Mouse (Mus musculus) left cerebral cortex, adult 18-20 months (tissue): ENCODE results near the gene Otud4. TPM values are rescaled to one million over a fixed set of nuclear protein-coding genes. Genes with fewer than 3 reads are reported as not detected.
"Not testable (repeated sequence)": the region's sequence is repeated elsewhere in the genome, so short reads cannot be mapped to it uniquely, and the experiment has no call there.

Experiments
- DNase-seq, 2 experiments: peaks; one replicate each; pipeline ENCODE4 v3.0.0; 2021 to 2022; ENCODE audit warnings: low spot score in 2 of 2, mixed read lengths in 1 of 2
- long read RNA-seq, 2 experiments: library from polyadenylated mRNA; stranded (forward); transcript quantifications; one replicate each; pipeline ENCODE4 v2.0.0; 2021
- total RNA-seq, 2 experiments: library from RNA; stranded (reverse); gene quantifications; 2 replicates each; pipeline ENCODE4 v1.2.3; 2021

Otud4 gene
- total RNA-seq, result 10 to 100 TPM; 38.2 to 40.8 TPM
- long read RNA-seq, experiment 1, full-length matches to known transcripts, result 9 of 20 reads
- long read RNA-seq, experiment 1, partial matches to known transcripts, result 11 of 20 reads
- long read RNA-seq, experiment 1, other reads (novel, unspliced or antisense), result 0 of 20 reads
- long read RNA-seq, experiment 2, full-length matches to known transcripts, result 4 of 8 reads
- long read RNA-seq, experiment 2, partial matches to known transcripts, result 0 of 8 reads
- long read RNA-seq, experiment 2, other reads (novel, unspliced or antisense), result 4 of 8 reads

- peak; percentile 49 to 63 for DNase-seq
Observed at GRCm38 (mm10) chr8:79639586-79640451, at the start of gene Otud4. TSS of gene Otud4 (plus strand) at chr8:79639618.

DNA sequence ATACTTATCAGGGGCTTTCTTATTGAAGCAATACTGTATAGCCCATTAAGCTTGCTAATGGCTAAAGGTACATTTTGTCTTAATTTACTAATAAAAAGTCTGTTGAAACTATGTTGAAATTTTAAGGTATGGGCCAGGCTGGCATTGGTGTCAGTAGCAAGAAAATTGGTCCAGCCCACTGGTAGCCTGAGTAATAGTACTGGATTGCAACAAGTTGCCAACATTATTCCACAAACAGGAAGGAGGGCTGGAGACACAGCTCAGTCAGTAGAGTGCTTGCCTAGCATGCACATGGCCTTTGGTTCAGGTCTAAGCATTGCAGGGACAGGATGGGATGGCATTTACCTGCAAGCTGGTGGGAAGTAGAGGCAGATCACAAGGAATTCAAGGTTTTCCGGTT lies 38.5 kb upstream of the Otud4 start:
- DNase-seq, result no peak

DNA sequence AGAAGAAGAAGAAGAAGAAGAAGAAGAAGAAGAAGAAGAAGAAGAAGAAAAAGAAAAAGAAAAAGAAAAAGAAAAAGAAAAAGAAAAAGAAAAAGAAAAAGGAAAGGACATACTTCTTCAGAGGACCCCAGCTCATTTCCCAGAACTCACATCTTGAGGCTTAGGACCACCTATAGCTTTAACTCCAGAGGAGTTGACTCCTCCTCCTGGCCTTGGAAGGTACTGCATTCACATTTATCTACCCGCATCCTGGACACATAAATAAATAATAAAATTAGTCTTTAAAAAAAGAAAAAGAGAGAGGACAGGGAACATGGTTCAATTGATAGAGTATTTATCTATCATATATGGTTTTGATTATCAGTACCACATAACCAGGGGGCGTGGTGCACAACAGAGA lies 36.2 kb upstream of the Otud4 start:
- not testable (repeated sequence) for DNase-seq

- no peak for DNase-seq
Observed at GRCm38 (mm10) chr8:79606225-79606624, 33.2 kb upstream of the Otud4 start.

GRCm38 (mm10) chr8:79606751-79607300 lies 32.6 kb upstream of the Otud4 start:
- DNase-seq, result no peak

DNA sequence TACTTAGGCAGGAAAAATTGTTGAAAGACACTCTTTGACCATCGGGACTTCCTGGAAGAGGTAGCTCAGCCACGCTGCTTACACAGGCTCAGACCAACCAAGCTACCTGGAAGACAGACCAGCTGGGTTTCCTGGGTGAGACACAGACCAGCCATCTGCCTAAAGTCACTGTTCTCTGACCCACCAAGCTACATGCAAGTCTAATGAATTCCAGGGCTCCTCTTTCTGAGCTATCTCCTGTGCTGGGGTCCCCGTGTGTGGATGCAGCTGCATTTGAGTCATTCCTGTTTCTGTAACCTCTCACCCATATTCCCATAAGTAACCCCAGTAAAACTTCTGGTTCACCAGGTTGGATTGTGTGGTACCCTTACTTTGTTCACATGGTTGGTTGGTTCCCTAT lies 30.7 kb upstream of the Otud4 start:
- no peak for DNase-seq

DNA sequence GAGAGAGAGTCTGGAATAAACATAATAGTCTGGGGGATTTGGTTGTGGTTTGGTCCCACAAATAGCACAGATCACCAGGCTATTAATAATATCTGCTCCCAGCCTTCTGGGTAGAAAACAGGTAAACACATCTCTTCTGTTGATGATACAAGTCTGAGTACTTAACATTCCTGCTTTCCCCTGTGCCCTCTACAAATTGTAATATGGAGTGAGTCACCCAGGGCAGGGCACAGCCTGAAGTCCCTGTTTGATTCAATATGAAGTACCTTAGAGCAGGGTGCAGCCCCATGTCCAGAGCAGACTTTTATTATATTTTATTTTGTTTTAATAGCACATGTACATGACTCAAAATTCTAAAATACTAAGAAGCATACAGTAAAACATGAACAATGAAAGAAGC lies 29.1 kb upstream of the Otud4 start:
- DNase-seq, result no peak

GRCm38 (mm10) chr8:79612298-79612697 lies 27.1 kb upstream of the Otud4 start:
- peak in 1 of 2 experiments; percentile 3 for DNase-seq

GRCm38 (mm10) chr8:79612965-79613364 lies 26.5 kb upstream of the Otud4 start:
- DNase-seq, result no peak

DNA sequence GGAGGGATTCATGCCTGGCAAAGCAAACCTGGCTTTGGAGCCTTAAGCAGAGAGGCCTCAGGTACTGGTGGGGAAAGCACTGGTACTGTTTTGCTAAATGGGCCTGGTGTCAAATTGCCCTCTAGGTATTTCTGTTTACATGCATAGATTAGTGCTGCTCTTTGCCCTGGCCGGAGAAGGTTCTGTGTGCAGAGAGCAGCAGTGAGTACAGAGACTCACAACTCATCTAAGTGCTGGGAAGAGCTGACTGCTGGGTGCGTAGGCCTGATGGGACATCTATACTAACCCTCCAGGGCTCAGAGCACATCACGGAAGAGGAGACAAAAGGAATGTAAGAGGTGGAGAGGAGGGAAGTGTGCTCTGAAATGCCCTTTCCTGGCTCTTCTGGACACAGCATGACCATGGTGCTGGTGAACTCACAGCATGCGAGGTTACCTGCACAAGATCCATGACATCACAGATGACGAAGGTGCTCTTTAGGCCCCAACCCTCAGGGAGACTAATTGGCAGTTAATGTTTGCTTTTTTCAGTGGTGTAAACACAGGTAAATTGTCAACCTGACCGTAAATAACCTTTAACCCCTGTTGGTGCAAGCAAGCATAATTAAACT lies 23.6 kb upstream of the Otud4 start:
- no peak for DNase-seq

- DNase-seq, result no peak
Observed at GRCm38 (mm10) chr8:79618906-79619305, 20.5 kb upstream of the Otud4 start.

DNA sequence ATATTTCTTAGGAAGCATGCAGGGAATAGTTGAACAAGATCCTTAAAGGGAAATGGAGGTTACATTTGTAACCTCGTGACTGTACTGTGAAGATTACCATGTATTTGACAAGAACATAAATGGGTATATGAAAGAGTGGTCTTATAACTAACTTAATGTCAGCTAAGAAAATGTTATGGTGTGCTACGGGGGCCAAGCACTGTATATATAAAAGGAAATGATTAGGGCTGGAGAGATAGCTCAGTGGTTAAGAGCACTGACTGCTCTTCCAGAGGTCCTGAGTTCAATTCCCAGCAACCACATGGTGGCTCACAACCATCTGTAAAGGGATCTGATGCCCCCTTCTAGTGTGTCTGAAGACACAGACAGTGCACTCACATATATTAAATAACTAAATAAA lies 20.1 kb upstream of the Otud4 start:
- DNase-seq, result no peak

DNA sequence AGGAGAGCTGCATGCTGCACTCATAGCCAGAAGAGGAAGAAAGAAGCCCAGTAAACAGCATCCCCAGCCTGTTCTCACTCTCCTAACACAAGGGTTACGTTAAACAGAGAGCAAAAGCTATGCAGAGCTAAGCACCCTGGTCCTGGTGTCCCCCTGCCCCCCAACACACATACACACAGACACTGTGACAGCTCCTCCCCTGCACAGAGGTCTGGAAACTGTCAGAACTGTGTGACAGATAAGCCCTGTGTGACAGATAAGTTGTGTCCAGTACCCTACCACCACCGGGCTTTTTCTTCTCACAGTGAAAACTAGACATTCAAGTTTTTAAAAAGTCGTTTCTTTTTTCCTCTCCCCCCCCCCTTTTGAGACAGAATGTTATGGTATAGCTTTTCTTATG lies 19.4 kb upstream of the Otud4 start:
- no peak for DNase-seq

DNA sequence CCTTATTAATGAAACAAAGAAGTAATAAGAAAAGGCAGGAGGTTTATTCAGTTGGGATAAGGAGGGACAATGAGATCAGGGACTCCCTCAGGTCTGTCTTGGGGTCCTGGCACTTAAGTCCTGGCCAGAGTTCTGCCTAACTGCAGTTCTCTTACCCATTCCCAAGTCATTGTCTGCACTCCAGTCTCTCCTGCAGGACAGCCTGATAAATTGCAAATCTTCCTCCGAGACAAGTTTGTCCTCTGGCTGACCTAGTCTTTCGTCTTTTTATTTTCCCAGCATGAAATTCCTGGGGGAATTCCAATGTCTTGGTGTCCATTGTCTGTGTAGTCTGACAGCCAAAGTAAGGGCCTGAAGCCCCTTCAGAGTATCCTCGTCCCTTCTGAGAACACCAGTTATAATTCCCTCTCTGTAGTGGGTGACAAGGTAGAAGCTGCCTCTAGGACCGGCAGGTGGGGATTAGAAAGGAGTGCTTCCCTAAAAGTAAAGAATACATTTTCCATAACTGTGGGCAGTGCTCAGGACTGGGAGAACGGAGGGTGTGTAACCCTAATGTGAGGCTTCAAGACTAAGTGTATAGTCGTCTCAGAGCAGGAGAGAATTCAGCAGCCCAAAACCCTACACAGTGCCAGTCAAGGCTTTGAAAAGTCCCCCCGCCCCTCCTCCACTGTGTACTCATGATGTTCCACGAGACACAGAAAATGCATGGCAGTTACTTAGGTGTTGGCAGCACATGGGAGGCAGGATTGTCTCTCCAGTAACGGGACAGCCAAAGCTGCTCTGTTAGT lies 18.7 kb upstream of the Otud4 start:
- no peak for DNase-seq

GRCm38 (mm10) chr8:79622346-79622745 lies 17.1 kb upstream of the Otud4 start:
- no peak for DNase-seq

GRCm38 (mm10) chr8:79623351-79623750 lies 16.1 kb upstream of the Otud4 start:
- DNase-seq, result no peak

GRCm38 (mm10) chr8:79624416-79624815 lies 15.0 kb upstream of the Otud4 start:
- no peak for DNase-seq

- DNase-seq, result no peak
Observed at GRCm38 (mm10) chr8:79626213-79626612, 13.2 kb upstream of the Otud4 start.

DNA sequence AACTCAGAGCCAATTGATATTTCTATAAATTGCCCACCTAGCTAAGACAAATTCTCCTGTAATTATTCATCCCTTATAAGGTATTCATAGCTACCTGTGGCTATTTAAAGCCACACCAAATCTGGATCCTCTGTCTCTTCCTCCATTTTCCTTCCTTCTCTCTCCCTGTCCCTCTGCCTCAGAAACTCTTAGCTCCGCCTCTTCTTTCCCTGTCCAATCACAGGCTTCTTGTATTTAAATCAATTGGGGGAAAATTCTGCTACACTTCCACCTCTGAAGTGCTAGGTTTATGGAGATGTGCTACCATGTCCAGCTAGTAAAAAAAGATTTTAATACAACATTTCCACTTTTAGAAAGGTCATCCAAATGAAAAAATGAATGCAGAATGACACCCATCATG lies 3.9 kb upstream of the Otud4 start:
- DNase-seq, result no peak

DNA sequence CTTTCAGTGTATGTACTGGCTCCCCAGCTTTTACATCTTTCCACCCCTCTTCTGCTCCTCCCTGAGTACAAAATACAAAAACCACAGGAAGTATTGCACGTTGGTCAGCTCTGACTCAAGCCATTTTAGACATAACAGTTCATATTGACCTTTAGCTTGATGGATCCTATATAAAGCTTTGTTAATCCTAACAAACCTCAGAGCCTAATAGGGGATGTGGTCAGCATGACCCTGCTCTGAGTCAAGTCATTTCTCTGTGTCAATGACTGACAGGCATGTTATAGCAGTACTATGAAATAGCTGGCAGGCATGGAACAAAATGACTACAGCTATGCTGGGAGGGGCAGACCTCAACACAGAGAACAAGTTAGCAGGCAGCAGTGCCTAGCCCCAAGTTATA lies 3.3 kb upstream of the Otud4 start:
- no peak for DNase-seq

DNA sequence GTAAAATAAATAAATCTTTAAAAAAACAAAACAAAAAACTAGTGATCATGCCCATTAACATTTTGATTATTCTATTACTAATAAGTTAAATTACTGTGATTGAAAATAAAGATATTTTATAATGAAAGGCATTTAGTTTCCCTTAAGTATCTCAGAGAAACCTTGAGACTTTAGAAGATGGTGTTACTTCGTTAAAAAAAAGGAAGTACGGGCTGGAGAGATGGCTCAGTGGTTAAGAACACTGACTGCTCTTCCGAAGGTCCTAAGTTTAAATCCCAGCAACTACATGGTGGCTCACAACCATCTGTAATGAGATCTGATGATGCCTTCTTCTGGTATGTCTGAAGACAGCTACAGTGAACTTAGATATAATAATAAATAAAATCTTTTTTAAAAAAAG lies 2.2 kb upstream of the Otud4 start:
- no peak for DNase-seq
